Mouse (Mus musculus): Measurements from ENCODE around the gene Mindy2. TPM values are rescaled to one million over a fixed set of nuclear protein-coding genes. Genes with fewer than 3 reads are reported as not detected.

Mindy2 gene
- polyA plus RNA-seq, 1 experiment from 2014 or later = 9.9 TPM

- no peak overlapping the region for H3K4me3 ChIP-seq
- no peak for ATAC-seq (ENCODE audit: extremely low read depth, insufficient number of reproducible peaks, low FRiP score, low TSS enrichment)
- H3K4me2 ChIP-seq = no peak overlapping the region
- peak overlapping the region; percentile 46; the same call in 1 of the 2 replicates for H3K27ac ChIP-seq (replicated peaks)
- no peaks in the 10 kb centered on the region for H3K9me3 ChIP-seq
- H3K4me1 ChIP-seq = peaks cover 7% of the 10 kb centered on the region; the same call in 1 of the 2 replicates
- peaks cover 13% of the 10 kb centered on the region for H3K36me3 ChIP-seq
- H3K27me3 ChIP-seq (replicated peaks) = no peaks in the 10 kb centered on the region
- H3K9ac ChIP-seq = no peak overlapping the region
- WGBS = 18% methylated on average over 5 of the region's 5 CpGs
Measured at GRCm38 (mm10) chr9:70631665-70632064, 25.3 kb downstream of the Mindy2 start.

DNA sequence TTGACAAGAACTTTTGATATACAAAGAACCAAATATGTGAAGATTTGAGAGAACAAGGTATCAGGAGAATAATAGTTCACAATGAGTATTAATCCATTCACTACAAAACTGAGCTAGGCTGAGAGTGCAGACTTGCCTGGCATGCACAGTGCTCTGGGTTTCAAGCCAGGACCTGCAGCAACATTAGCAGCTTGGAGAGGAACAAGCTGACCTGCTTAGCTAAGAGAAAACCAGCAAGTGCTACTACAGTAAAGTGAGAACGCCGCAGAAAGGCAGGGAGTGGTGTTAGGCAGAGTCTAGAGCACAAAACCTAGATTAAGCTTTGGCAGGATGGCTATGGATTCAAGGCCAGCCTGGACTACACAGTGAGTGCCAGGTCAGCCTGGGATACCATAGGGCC lies 27.3 kb downstream of the Mindy2 start:
- Histone ChIP-seq H3K36me3 (peaks cover 23% of the 10 kb centered on the region), H3K27me3 (replicated peaks) (no peaks in the 10 kb centered on the region), H3K27ac (replicated peaks) (no peak overlapping the region), H3K4me2 (no peak overlapping the region), H3K4me3 (no peak overlapping the region), H3K9ac (no peak overlapping the region), H3K4me1 (peaks cover 12% of the 10 kb centered on the region; the same call in 1 of the 2 replicates), H3K9me3 (no peaks in the 10 kb centered on the region)
- ATAC-seq (ENCODE audit: extremely low read depth, insufficient number of reproducible peaks, low FRiP score, low TSS enrichment) = no peak
- WGBS = 78% methylated on average over 2 of the region's 2 CpGs

DNA sequence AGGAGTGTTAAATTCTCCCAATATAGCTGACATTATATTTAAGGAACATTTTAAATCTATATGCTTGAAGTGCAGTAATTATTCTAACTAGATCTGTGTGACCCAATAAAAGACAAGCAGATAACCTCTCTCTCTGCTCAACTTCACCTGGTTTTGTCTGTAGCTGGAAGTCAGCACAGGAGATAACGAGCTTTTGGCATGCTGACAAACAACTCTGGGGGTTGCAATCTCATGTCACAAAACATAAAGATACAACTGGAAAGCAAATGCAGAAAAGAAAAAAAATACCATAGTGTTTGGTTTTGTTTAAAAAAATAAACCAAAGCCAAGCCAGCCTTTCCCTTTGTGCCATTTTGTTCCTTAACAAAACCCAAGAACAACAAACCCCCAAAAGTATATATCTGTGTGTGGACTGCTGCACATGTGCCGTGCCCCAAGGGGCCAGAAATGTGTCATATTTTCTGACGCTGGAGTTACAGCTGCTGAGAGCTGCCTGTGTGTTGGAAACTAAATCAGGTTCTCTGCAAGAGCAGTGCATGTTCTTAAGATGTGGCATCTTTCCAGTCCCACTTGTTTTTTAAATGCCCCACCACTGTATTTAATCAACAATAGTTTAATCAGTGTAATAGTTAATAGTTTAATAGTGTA lies 45.8 kb downstream of the Mindy2 start:
- Histone ChIP-seq H3K9me3 (no peaks in the 10 kb centered on the region), H3K27me3 (replicated peaks) (no peaks in the 10 kb centered on the region), H3K27ac (replicated peaks) (no peak overlapping the region), H3K4me2 (no peak overlapping the region), H3K9ac (no peak overlapping the region), H3K36me3 (peaks cover 53% of the 10 kb centered on the region), H3K4me3 (no peak overlapping the region), H3K4me1 (peaks cover 15% of the 10 kb centered on the region)
- ATAC-seq (ENCODE audit: extremely low read depth, insufficient number of reproducible peaks, low FRiP score, low TSS enrichment) = no peak
- WGBS = 32% methylated on average over 3 of the region's 3 CpGs

DNA sequence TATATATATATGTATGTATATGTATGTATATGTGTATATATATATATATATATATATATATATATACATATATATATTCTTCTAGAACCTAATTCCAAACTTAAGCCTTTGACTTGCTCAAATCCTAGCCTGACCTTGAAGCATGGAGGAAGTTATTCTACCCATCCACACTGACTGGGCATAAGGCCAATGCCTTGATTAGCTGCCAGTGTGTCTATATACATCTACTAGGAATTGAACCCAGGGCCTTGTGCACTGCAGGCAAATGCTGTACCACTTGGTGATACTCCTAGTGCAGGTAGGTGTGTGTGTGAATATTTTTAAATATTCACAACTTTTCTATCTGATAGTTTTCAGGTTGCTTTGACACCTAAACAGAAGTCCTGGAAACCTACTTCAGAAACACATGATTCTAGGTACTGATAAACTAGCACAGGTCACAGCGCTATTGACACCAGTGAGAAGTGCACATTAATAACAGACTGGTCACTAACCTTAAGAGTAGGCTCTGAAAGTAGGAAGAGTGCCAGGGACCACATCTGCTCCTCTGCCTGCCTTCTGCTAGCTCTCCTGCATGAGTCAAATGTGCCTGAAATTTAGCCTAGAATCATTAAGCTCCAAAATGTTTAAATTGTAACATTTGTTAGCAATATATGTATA lies 54.7 kb downstream of the Mindy2 start:
- Histone ChIP-seq H3K4me1 (0 out of 2 replicates have a peak, but pooled peaks cover 3% of the 10 kb centered on the region), H3K4me3 (no peak overlapping the region), H3K27ac (replicated peaks) (no peak overlapping the region), H3K27me3 (replicated peaks) (no peaks in the 10 kb centered on the region), H3K9ac (no peak overlapping the region), H3K9me3 (no peaks in the 10 kb centered on the region), H3K4me2 (no peak overlapping the region), H3K36me3 (peaks cover 55% of the 10 kb centered on the region)
- WGBS = 88% methylated on average over 1 of the region's 1 CpGs
- no peak for ATAC-seq (ENCODE audit: extremely low read depth, insufficient number of reproducible peaks, low FRiP score, low TSS enrichment)

GRCm38 (mm10) chr9:70598271-70598670 lies 58.7 kb downstream of the Mindy2 start:
- no peak for ATAC-seq (ENCODE audit: extremely low read depth, insufficient number of reproducible peaks, low FRiP score, low TSS enrichment)
- Histone ChIP-seq H3K4me2 (no peak overlapping the region), H3K9ac (no peak overlapping the region), H3K36me3 (peaks cover 42% of the 10 kb centered on the region), H3K4me3 (no peak overlapping the region), H3K27ac (replicated peaks) (no peak overlapping the region), H3K27me3 (replicated peaks) (no peaks in the 10 kb centered on the region), H3K9me3 (no peaks in the 10 kb centered on the region), H3K4me1 (0 out of 2 replicates have a peak, but pooled peaks cover 3% of the 10 kb centered on the region)
- 88% methylated on average over 2 of the region's 2 CpGs for WGBS

- H3K36me3 ChIP-seq = peaks cover 83% of the 10 kb centered on the region
- 72% methylated on average over 9 of the region's 9 CpGs for WGBS
- H3K27me3 ChIP-seq (replicated peaks) = no peaks in the 10 kb centered on the region
- no peak for ATAC-seq (ENCODE audit: extremely low read depth, insufficient number of reproducible peaks, low FRiP score, low TSS enrichment)
- no peak overlapping the region for H3K4me2 ChIP-seq
- no peak overlapping the region for H3K27ac ChIP-seq (replicated peaks)
- no peak overlapping the region for H3K4me3 ChIP-seq
- no peaks in the 10 kb centered on the region for H3K4me1 ChIP-seq
- no peaks in the 10 kb centered on the region for H3K9me3 ChIP-seq
- H3K9ac ChIP-seq = no peak overlapping the region
Measured at GRCm38 (mm10) chr9:70591486-70591885, 65.5 kb downstream of the Mindy2 start.

- H3K4me1 ChIP-seq = no peaks in the 10 kb centered on the region
- no peaks in the 10 kb centered on the region for H3K27me3 ChIP-seq (replicated peaks)
- no peak overlapping the region for H3K4me3 ChIP-seq
- no peak overlapping the region for H3K9ac ChIP-seq
- WGBS = 94% methylated on average over 4 of the region's 4 CpGs
- no peak overlapping the region for H3K27ac ChIP-seq (replicated peaks)
- ATAC-seq (ENCODE audit: extremely low read depth, insufficient number of reproducible peaks, low FRiP score, low TSS enrichment) = no peak
- no peaks in the 10 kb centered on the region for H3K9me3 ChIP-seq
- H3K36me3 ChIP-seq = peaks cover 87% of the 10 kb centered on the region
- no peak overlapping the region for H3K4me2 ChIP-seq
Measured at GRCm38 (mm10) chr9:70590775-70591174, 66.2 kb downstream of the Mindy2 start.

- 91% methylated on average over 5 of the region's 5 CpGs for WGBS
- Histone ChIP-seq H3K4me3 (no peak overlapping the region), H3K4me1 (no peaks in the 10 kb centered on the region), H3K27me3 (replicated peaks) (no peaks in the 10 kb centered on the region), H3K4me2 (no peak overlapping the region), H3K9ac (no peak overlapping the region), H3K36me3 (peaks cover 91% of the 10 kb centered on the region), H3K9me3 (no peaks in the 10 kb centered on the region), H3K27ac (replicated peaks) (no peak overlapping the region)
- ATAC-seq (ENCODE audit: extremely low read depth, insufficient number of reproducible peaks, low FRiP score, low TSS enrichment) = no peak
Measured at GRCm38 (mm10) chr9:70587171-70587570, 69.8 kb downstream of the Mindy2 start.

DNA sequence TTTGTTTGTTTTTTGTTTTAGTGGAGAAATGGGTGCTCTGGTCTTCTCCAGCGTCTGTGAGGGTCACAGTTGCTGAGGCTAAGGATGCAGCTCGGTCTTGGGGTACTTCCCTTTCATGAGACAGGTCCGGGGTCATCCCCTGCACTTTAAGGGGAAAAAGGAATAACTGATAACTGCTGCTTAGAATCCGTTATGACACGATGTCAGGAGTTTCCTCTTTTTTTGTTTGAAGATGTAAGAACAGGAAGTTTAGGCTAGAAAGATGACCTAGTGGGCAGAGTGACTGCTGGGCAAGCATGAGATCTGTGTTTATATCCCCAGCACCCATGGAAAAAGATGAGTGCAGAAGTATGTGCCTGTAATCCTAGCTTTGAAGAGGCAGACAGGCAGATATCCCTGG lies 71.8 kb downstream of the Mindy2 start:
- peaks cover 90% of the 10 kb centered on the region for H3K36me3 ChIP-seq
- ATAC-seq (ENCODE audit: extremely low read depth, insufficient number of reproducible peaks, low FRiP score, low TSS enrichment) = no peak

GRCm38 (mm10) chr9:70584641-70585040 lies 72.3 kb downstream of the Mindy2 start:
- WGBS = 89% methylated on average over 14 of the region's 14 CpGs
- no peak for ATAC-seq (ENCODE audit: extremely low read depth, insufficient number of reproducible peaks, low FRiP score, low TSS enrichment)

More for the DNA sequence above, 71.8 kb downstream of the Mindy2 start:
- Histone ChIP-seq H3K27ac (replicated peaks) (no peak overlapping the region), H3K4me1 (no peaks in the 10 kb centered on the region), H3K9ac (no peak overlapping the region), H3K27me3 (replicated peaks) (no peaks in the 10 kb centered on the region), H3K9me3 (no peaks in the 10 kb centered on the region), H3K4me3 (no peak overlapping the region), H3K4me2 (no peak overlapping the region)
- 71% methylated on average over 5 of the region's 5 CpGs for WGBS

GRCm38 (mm10) chr9:70580956-70581355 lies 76.0 kb downstream of the Mindy2 start:
- ATAC-seq (ENCODE audit: extremely low read depth, insufficient number of reproducible peaks, low FRiP score, low TSS enrichment) = no peak
- H3K4me1 ChIP-seq = no peaks in the 10 kb centered on the region
- no peak overlapping the region for H3K4me2 ChIP-seq
- H3K9me3 ChIP-seq = no peaks in the 10 kb centered on the region
- no peak overlapping the region for H3K9ac ChIP-seq
- no peak overlapping the region for H3K4me3 ChIP-seq
- H3K36me3 ChIP-seq = peaks cover 89% of the 10 kb centered on the region
- 91% methylated on average over 5 of the region's 5 CpGs for whole genome bisulfite sequencing
- H3K27me3 ChIP-seq (replicated peaks) = no peaks in the 10 kb centered on the region
- no peak overlapping the region for H3K27ac ChIP-seq (replicated peaks)

More at GRCm38 (mm10) chr9:70584641-70585040, 72.3 kb downstream of the Mindy2 start:
- H3K4me2 ChIP-seq = no peak overlapping the region
- H3K9ac ChIP-seq = no peak overlapping the region
- H3K36me3 ChIP-seq = peaks cover 90% of the 10 kb centered on the region
- no peak overlapping the region for H3K4me3 ChIP-seq
- no peaks in the 10 kb centered on the region for H3K9me3 ChIP-seq
- H3K27ac ChIP-seq (replicated peaks) = no peak overlapping the region
- H3K27me3 ChIP-seq (replicated peaks) = no peaks in the 10 kb centered on the region
- no peaks in the 10 kb centered on the region for H3K4me1 ChIP-seq

DNA sequence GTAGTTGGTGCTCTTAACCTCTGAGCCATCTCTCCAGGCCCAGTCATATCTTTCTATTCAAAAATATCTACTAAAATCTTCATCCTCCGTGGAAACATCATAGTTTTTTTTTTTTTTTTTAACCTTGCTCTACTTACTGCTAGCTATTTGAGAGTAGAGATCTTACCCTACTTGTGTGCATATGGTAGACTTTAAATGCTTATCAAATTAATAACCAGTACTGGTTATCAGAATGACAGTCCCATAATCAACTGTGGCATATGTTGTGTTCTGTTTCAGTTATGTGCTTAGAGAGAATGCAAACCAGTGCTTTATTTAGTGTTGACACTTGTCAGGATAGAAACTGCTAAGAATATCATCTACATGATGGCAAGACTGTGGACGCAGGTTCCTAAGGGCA lies 78.9 kb downstream of the Mindy2 start:
- Histone ChIP-seq H3K9ac (no peak overlapping the region), H3K27me3 (replicated peaks) (no peaks in the 10 kb centered on the region), H3K4me2 (no peak overlapping the region), H3K27ac (replicated peaks) (no peak overlapping the region), H3K4me3 (no peak overlapping the region), H3K4me1 (no peaks in the 10 kb centered on the region), H3K36me3 (peaks cover 89% of the 10 kb centered on the region), H3K9me3 (no peaks in the 10 kb centered on the region)
- WGBS = 75% methylated on average over 2 of the region's 2 CpGs
- ATAC-seq (ENCODE audit: extremely low read depth, insufficient number of reproducible peaks, low FRiP score, low TSS enrichment) = no peak
